Mouse (Mus musculus): ENCODE results near the gene Vasp. TPM values are rescaled to one million over a fixed set of nuclear protein-coding genes. Genes with fewer than 3 reads are reported as not detected.
A peak's percentile ranks its signal among the peaks of the same experiment; 100 is the strongest.

Vasp gene
- polyA plus RNA-seq, 1 experiment = 828 TPM

- H3K4me3 ChIP-seq (replicated peaks) = peak overlapping the region; percentile 96
- no peaks in the 10 kb centered on the region for H3K9me3 ChIP-seq
- H3K36me3 ChIP-seq (replicated peaks; ENCODE audit: low read length) = peaks cover 52% of the 10 kb centered on the region
- peaks cover 79% of the 10 kb centered on the region for H3K4me1 ChIP-seq
- TF ChIP-seq FLI1 (IDR thresholded peaks at IDR 0.05; ENCODE audit: low read length) (no peak), GATA1 (IDR thresholded peaks at IDR 0.05; ENCODE audit: borderline replicate concordance, low read length) (no peak)
- H3K27me3 ChIP-seq (replicated peaks) = no peaks in the 10 kb centered on the region
Observed at GRCm38 (mm10) chr7:19229404-19229803, 42.2 kb downstream of the Vasp start.

- Histone ChIP-seq H3K36me3 (replicated peaks; ENCODE audit: low read length) (peaks cover 53% of the 10 kb centered on the region), H3K9me3 (no peaks in the 10 kb centered on the region), H3K27me3 (replicated peaks) (no peaks in the 10 kb centered on the region), H3K4me1 (peaks cover 80% of the 10 kb centered on the region), H3K4me3 (replicated peaks) (peak overlapping the region; percentile 96)
- no peak for TF ChIP-seq FLI1 (IDR thresholded peaks at IDR 0.05; ENCODE audit: low read length)
- no peak for TF ChIP-seq GATA1 (IDR thresholded peaks at IDR 0.05; ENCODE audit: borderline replicate concordance, low read length)
Observed at GRCm38 (mm10) chr7:19228793-19229148, 42.8 kb downstream of the Vasp start.

GRCm38 (mm10) chr7:19227883-19228792 lies 43.5 kb downstream of the Vasp start, which contains the start of gene Opa3:
Opa3 (plus strand) TSS chr7:19228334.
- no peaks in the 10 kb centered on the region for H3K27me3 ChIP-seq (replicated peaks)
- TF ChIP-seq GATA1 (IDR thresholded peaks at IDR 0.05; ENCODE audit: borderline replicate concordance, low read length) = no peak
- no peak for TF ChIP-seq FLI1 (IDR thresholded peaks at IDR 0.05; ENCODE audit: low read length)

GRCm38 (mm10) chr7:19226817-19227797 lies 44.5 kb downstream of the Vasp start:
- peak overlapping the region; percentile 96 for H3K4me3 ChIP-seq (replicated peaks)
- no peaks in the 10 kb centered on the region for H3K27me3 ChIP-seq (replicated peaks)
- peaks cover 50% of the 10 kb centered on the region for H3K36me3 ChIP-seq (replicated peaks; ENCODE audit: low read length)
- no peak for TF ChIP-seq GATA1 (IDR thresholded peaks at IDR 0.05; ENCODE audit: borderline replicate concordance, low read length)
- TF ChIP-seq FLI1 (IDR thresholded peaks at IDR 0.05; ENCODE audit: low read length) = no peak
- H3K9me3 ChIP-seq = no peaks in the 10 kb centered on the region
- peaks cover 77% of the 10 kb centered on the region for H3K4me1 ChIP-seq

More at GRCm38 (mm10) chr7:19227883-19228792, 43.5 kb downstream of the Vasp start, which contains the start of gene Opa3:
- Histone ChIP-seq H3K36me3 (replicated peaks; ENCODE audit: low read length) (peaks cover 50% of the 10 kb centered on the region), H3K4me3 (replicated peaks) (peak within 1 kb of the TSS; percentile 96), H3K9me3 (no peaks in the 10 kb centered on the region), H3K4me1 (peaks cover 79% of the 10 kb centered on the region)

- Histone ChIP-seq H3K27me3 (replicated peaks) (no peaks in the 10 kb centered on the region), H3K9me3 (no peaks in the 10 kb centered on the region), H3K36me3 (replicated peaks; ENCODE audit: low read length) (peaks cover 33% of the 10 kb centered on the region), H3K4me3 (replicated peaks) (no peak overlapping the region), H3K4me1 (peaks cover 58% of the 10 kb centered on the region)
- no peak for TF ChIP-seq GATA1 (IDR thresholded peaks at IDR 0.05; ENCODE audit: borderline replicate concordance, low read length)
- no peak for TF ChIP-seq FLI1 (IDR thresholded peaks at IDR 0.05; ENCODE audit: low read length)
Observed at GRCm38 (mm10) chr7:19224933-19225332, 46.7 kb downstream of the Vasp start.

GRCm38 (mm10) chr7:19222875-19223274 lies 48.7 kb downstream of the Vasp start:
- no peaks in the 10 kb centered on the region for H3K27me3 ChIP-seq (replicated peaks)
- peaks cover 65% of the 10 kb centered on the region for H3K4me1 ChIP-seq
- H3K9me3 ChIP-seq = no peaks in the 10 kb centered on the region

GRCm38 (mm10) chr7:19222189-19222588 lies 49.4 kb downstream of the Vasp start:
- TF ChIP-seq GATA1 (IDR thresholded peaks at IDR 0.05; ENCODE audit: borderline replicate concordance, low read length) (no peak), FLI1 (IDR thresholded peaks at IDR 0.05; ENCODE audit: low read length) (no peak)
- H3K36me3 ChIP-seq (replicated peaks; ENCODE audit: low read length) = peaks cover 33% of the 10 kb centered on the region
- H3K27me3 ChIP-seq (replicated peaks) = no peaks in the 10 kb centered on the region
- peaks cover 66% of the 10 kb centered on the region for H3K4me1 ChIP-seq
- H3K4me3 ChIP-seq (replicated peaks) = no peak overlapping the region
- no peaks in the 10 kb centered on the region for H3K9me3 ChIP-seq

More at GRCm38 (mm10) chr7:19222875-19223274, 48.7 kb downstream of the Vasp start:
- TF ChIP-seq GATA1 (IDR thresholded peaks at IDR 0.05; ENCODE audit: borderline replicate concordance, low read length) = no peak
- TF ChIP-seq FLI1 (IDR thresholded peaks at IDR 0.05; ENCODE audit: low read length) = no peak
- H3K36me3 ChIP-seq (replicated peaks; ENCODE audit: low read length) = peaks cover 33% of the 10 kb centered on the region
- no peak overlapping the region for H3K4me3 ChIP-seq (replicated peaks)

GRCm38 (mm10) chr7:19220061-19220460 lies 51.6 kb downstream of the Vasp start:
- H3K4me3 ChIP-seq (replicated peaks) = no peak overlapping the region
- peaks cover 23% of the 10 kb centered on the region for H3K36me3 ChIP-seq (replicated peaks; ENCODE audit: low read length)
- H3K9me3 ChIP-seq = no peaks in the 10 kb centered on the region
- H3K27me3 ChIP-seq (replicated peaks) = peaks cover 6% of the 10 kb centered on the region
- TF ChIP-seq FLI1 (IDR thresholded peaks at IDR 0.05; ENCODE audit: low read length) = no peak
- TF ChIP-seq GATA1 (IDR thresholded peaks at IDR 0.05; ENCODE audit: borderline replicate concordance, low read length) = no peak
- H3K4me1 ChIP-seq = peaks cover 60% of the 10 kb centered on the region

GRCm38 (mm10) chr7:19217944-19218343 lies 53.7 kb downstream of the Vasp start:
- Histone ChIP-seq H3K27me3 (replicated peaks) (peaks cover 24% of the 10 kb centered on the region), H3K36me3 (replicated peaks; ENCODE audit: low read length) (peaks cover 9% of the 10 kb centered on the region), H3K4me1 (peaks cover 54% of the 10 kb centered on the region), H3K4me3 (replicated peaks) (no peak overlapping the region), H3K9me3 (no peaks in the 10 kb centered on the region)
- no peak for TF ChIP-seq GATA1 (IDR thresholded peaks at IDR 0.05; ENCODE audit: borderline replicate concordance, low read length)

All from megakaryocyte, embryonic 14.5 days (primary cell).